Mouse (Mus musculus) MEL (cell line): Measurements from ENCODE around the gene Mrps36.

ENCODE experiments used
- CTCF ChIP-seq, 3 experiments: IDR thresholded peaks in 2 of 3; conservative IDR thresholded peaks in 1 of 3; 2 replicates each; pipeline ENCODE4 v1.5.1; 2011 to 2012; ENCODE audit warnings: low read length in 3 of 3, low read depth in 2 of 3, mild to moderate bottlenecking in 2 of 3, improper control_type of control experiment in 1 of 3, inconsistent platforms in 1 of 3, mixed read lengths in 1 of 3, moderate library complexity in 1 of 3; ENCODE audit not compliant: control insufficient read depth in 1 of 3, insufficient read depth in 1 of 3, poor library complexity in 1 of 3, severe bottlenecking in 1 of 3
- GATA1 ChIP-seq: IDR thresholded peaks from 2 replicates; pipeline ENCODE4 v1.6.1; 2011; ENCODE audit warnings: low read depth, low read length, improper control_type of control experiment
- MYC ChIP-seq: IDR thresholded peaks from 2 replicates; pipeline ENCODE4 v1.6.1; 2011; ENCODE audit warnings: low read depth, mild to moderate bottlenecking, low read length, improper control_type of control experiment, moderate library complexity
- NRF1 ChIP-seq: IDR thresholded peaks from 2 replicates; pipeline ENCODE4 v1.6.1; 2014; ENCODE audit warnings: low read depth, mild to moderate bottlenecking, inconsistent platforms, low read length, improper control_type of control experiment, moderate library complexity; ENCODE audit not compliant: poor library complexity, insufficient read depth, severe bottlenecking
- POLR2A ChIP-seq, 2 experiments: IDR thresholded peaks; 2 replicates each; pipeline ENCODE4 v1.6.1; 2011 to 2012; ENCODE audit warnings: low read length in 2 of 2, mild to moderate bottlenecking in 2 of 2, control low read depth in 1 of 2, improper control_type of control experiment in 1 of 2, low read depth in 1 of 2, moderate library complexity in 1 of 2; ENCODE audit not compliant: control insufficient read depth in 1 of 2, insufficient read depth in 1 of 2, poor library complexity in 1 of 2
- POLR2AphosphoS2 ChIP-seq: IDR thresholded peaks from 2 replicates; pipeline ENCODE4 v1.6.1; 2011; ENCODE audit warnings: low read length, improper control_type of control experiment
- ZKSCAN1 ChIP-seq: IDR thresholded peaks from 2 replicates; pipeline ENCODE4 v1.6.1; 2012; ENCODE audit warnings: low read depth, mild to moderate bottlenecking, inconsistent platforms, low read length, improper control_type of control experiment, moderate library complexity
- ZMIZ1 ChIP-seq: IDR thresholded peaks from 2 replicates; pipeline ENCODE4 v1.6.1; 2012; ENCODE audit warnings: low read depth, mild to moderate bottlenecking, inconsistent platforms, low read length, improper control_type of control experiment, moderate library complexity

GRCm38 (mm10) chr13:100748638-100749037, 4.2 kb upstream of the Mrps36 start:
- no peak for TF ChIP-seq POLR2A (IDR thresholded peaks at IDR 0.05; ENCODE audit: control insufficient read depth in 1 of 2, insufficient read depth in 1 of 2, low read depth in 1 of 2, low read length in 2 of 2, poor library complexity in 1 of 2)
- TF ChIP-seq ZMIZ1, result no peak
- TF ChIP-seq POLR2AphosphoS2, result no peak
- TF ChIP-seq ZKSCAN1, result no peak
- no peak for TF ChIP-seq CTCF (IDR thresholded peaks at IDR 0.05 in 2 of 3, conservative IDR thresholded peaks at IDR 0.05 in 1 of 3; ENCODE audit: control insufficient read depth in 1 of 3, insufficient read depth in 1 of 3, low read depth in 2 of 3, low read length in 3 of 3, poor library complexity in 1 of 3, severe bottlenecking in 1 of 3)
- no peak for TF ChIP-seq GATA1
- no peak for TF ChIP-seq NRF1
- TF ChIP-seq MYC, result no peak
